Mouse (Mus musculus) right cerebral cortex, adult 18-20 months (tissue): ENCODE measurements around the gene Mroh2a.

Experiments
- DNase-seq: peaks from one replicate; pipeline ENCODE4 v3.0.0; 2022; ENCODE audit warnings: mixed read lengths

The Mroh2a gene

GRCm38 (mm10) chr1:88226670-88227379, at the start of gene Mroh2a:
TSS of gene Mroh2a (plus strand) at chr1:88226986.
- no peak for DNase-seq

- no peak for DNase-seq
Measured at GRCm38 (mm10) chr1:88179657-88180056, 47.1 kb upstream of the Mroh2a start.

- DNase-seq = no peak
Measured at GRCm38 (mm10) chr1:88186325-88186935, 40.4 kb upstream of the Mroh2a start.

- no peak for DNase-seq
Measured at GRCm38 (mm10) chr1:88192136-88192535, 34.6 kb upstream of the Mroh2a start.

DNA sequence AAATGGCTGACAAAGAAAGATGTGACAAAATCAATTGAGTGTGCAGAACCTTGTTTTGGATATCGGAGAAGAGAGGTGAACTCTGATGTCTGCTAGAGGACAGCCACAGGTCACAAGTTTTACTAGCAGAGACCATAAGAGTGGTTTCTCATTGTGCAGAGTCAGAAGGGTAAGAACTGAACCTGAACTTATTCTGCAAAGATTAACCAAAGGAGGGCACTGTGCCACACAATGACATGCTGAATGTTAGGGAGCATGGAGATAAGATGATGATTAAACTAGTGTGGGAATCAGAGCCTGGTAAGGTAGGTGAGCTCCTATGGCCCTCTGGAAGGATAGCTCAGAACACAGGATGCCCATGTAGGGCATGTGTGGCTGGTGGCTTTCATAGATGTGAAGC, 31.1 kb upstream of the Mroh2a start:
- DNase-seq = no peak

DNA sequence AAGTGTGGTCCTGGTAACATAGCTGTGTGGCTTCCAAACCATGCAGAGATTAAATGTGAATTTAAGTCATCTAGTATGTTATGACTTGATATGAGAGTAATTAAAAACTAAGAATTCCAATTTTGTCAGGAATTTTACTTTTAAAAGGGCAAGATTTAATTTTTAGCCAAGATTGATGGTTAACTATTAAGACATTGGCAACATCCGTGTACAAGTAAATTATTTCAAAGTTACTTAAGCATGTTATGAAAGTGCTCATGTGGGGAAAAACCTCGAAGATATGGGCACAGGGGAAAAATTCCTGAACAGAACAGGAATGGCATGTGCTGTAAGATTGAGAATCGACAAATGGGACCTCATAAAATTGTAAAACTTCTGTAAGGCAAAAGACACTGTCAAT, 29.3 kb upstream of the Mroh2a start:
- DNase-seq = no peak

- DNase-seq = no peak
Measured at GRCm38 (mm10) chr1:88199996-88200395, 26.8 kb upstream of the Mroh2a start.

DNA sequence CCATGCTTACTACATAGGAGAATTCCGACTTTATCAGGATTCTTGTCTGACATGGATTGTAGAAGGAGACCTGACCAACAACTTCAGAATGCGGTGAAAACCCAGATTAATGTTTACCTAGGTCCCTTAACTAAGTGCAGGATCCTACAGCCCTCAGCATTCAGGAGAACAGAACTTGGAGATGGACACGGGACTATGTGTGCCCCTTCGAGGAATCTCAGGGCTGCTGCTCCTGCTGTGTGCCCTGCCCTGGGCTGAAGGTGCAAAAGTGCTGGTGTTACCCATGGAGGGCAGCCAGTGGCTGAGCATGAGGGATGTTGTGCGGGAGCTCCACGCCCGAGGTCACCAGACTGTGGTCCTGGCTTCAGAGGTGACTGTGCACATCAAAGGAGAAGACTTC, 26.3 kb upstream of the Mroh2a start, which contains the start of gene Ugt1a2:
Ugt1a2 (plus strand) TSS at position 146 of the 400 bp plus-strand sequence.
- no peak for DNase-seq

DNA sequence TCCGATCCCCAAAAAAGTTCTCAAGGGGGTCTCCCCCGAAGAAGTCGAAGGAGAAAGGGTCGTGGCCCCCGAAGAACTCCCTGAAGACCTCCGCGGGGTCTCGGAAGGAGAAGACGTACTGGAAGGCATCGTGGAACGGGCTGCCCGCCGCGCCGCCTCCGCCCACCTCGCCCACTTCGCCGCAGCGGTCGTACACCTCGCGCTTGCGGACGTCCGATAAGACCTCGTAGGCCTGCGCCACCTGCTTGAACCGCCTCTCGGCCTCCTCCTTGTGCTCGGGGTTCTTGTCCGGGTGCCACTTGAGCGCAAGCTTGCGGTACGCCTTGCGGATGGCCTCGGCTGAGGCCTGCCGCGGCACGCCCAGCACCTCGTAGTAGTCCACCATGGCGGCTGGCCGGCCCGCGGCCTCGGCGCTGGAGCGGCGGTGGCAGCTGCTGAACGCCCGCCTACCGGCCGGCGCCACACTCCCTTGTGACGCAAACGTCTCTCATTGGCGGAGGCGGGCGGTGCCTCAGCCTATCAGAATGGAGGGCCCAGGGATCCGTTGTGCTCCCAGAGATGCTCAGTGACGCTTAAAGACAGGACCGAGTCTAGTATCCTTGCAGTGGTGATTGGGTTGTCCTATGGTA, 21.4 kb upstream of the Mroh2a start, which contains the start of gene Dnajb3:
Dnajb3 (minus strand) TSS at position 489 of the 629 bp plus-strand sequence.
- peak; percentile 90 for DNase-seq

DNA sequence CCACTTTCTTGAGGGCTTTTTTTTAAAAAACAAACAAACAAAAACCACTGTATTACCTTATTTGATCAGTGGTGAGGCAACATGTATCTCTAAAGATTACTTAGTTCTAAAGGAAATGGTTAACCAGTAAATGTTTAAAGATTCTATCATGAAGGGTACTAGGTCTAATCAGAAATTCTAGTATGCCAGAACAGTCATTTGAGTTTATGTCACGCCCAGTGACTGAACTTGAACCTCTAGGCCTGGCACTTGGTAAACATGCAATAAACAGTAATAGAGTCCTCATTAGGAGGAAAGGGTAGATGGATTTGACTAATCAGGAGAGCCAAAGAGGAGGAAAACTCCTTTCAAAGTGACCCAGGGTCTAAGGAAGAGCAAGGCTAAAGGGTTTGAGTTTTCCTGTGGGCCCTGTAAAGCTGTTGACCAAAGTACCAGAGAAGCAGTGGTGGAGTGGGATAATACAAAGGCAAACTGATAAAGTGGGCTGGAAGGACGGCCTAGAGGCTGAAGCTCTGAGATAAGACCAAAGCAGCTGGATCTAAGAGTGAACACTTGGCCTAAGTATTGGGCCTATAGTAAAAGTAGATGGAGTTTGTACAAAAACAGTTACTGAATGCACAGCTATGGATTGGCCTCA, 19.8 kb upstream of the Mroh2a start:
- no peak for DNase-seq

DNA sequence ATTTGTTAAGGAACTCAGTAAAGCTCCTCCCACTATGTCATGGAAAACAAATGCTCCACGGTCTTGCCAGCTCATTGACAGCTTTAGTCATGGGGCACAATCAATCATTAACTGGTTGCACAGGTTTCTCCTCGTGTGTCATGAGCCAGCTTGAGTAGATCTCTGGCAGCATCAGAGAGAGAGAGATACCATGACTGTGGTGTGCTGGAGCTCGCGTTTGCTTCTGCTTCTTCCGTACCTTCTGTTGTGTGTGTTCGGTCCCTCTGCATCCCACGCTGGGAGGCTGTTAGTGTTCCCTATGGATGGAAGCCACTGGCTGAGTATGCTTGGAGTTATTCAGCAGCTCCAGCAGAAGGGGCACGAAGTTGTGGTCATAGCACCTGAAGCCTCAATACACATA, 15.0 kb upstream of the Mroh2a start, which contains the start of gene Ugt1a1:
Ugt1a1 (plus strand) TSS at position 148 of the 400 bp plus-strand sequence.
- DNase-seq = no peak

DNA sequence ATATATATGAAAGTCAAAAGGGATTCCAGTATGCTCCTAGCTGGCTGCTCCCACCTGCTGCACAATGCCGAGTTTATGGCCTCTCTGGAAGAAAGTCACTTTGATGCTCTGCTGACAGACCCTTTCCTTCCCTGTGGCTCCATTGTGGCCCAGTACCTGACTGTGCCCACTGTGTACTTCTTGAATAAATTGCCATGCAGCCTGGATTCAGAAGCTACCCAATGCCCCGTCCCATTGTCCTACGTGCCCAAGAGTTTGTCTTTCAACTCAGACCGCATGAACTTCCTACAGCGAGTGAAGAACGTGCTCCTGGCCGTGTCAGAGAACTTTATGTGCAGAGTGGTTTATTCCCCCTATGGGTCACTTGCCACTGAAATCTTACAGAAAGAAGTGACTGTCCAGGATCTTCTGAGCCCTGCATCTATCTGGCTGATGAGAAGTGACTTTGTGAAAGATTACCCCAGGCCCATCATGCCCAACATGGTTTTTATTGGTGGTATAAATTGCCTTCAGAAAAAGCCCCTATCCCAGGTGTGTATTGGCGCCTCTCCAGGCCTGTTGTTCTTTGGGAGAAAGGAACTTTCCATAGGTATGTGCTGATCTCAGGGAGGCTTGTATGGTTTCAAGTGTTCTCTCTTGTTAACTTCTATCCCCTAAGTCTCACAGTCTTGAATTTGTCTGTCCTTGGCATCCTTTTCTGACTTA, 14.3 kb upstream of the Mroh2a start:
- DNase-seq = no peak

DNA sequence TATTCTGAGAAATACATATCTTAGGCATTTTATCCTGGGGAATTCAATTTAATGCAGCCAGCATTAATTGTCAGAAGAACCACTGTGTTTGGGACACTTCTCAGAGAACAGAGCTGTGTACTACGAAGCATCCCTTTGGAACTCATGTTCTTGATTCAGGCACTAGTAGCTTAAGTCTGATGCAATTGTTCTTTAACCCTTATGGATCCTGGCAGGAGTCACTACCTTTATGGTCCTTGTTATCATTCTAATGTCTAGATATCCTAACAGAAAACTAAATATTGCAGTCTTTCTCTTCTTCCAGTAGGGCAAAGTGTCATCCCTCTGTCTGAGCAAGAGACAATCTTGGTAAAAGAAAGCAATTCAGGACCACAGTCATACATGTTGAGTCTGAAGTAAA, 13.7 kb upstream of the Mroh2a start:
- DNase-seq = no peak

GRCm38 (mm10) chr1:88213766-88214461, 12.9 kb upstream of the Mroh2a start:
- no peak for DNase-seq

GRCm38 (mm10) chr1:88214462-88214952, 12.3 kb upstream of the Mroh2a start:
- no peak for DNase-seq

DNA sequence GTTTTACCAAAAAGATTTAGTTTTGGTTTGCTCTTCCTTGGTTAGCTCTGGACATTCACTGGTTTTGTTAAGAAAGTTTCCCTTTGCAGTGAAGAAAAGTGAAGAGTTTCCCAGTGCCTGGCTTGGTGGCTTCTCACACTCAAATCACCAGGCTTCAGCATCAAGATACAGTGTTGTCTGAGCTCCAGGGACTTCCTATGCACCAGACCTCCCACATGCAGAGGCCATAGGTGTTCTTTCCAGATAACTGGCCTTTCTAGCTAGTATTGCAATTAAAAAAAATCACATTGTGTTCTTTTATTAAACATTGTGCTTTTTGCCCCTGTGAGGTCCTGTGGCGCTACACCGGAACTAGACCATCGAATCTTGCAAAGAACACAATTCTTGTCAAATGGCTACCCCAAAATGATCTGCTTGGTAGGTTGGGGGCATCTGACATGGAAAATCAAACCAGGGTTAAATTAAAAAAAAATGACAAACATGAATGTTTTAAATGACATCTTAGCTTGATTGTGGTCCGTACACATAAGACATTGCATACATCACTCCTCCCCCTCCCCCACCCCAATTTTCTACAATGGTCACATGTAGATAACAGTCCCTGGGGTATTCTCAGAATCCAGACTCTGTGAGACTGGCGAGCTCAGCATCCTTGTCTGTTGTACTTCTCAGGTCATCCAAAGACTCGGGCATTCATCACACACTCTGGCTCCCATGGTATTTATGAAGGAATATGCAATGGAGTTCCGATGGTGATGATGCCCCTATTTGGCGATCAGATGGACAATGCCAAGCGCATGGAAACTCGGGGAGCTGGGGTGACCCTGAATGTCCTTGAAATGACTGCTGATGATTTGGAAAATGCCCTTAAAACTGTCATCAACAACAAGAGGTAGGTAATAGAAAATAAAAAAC, 11.1 kb upstream of the Mroh2a start:
- DNase-seq = no peak

DNA sequence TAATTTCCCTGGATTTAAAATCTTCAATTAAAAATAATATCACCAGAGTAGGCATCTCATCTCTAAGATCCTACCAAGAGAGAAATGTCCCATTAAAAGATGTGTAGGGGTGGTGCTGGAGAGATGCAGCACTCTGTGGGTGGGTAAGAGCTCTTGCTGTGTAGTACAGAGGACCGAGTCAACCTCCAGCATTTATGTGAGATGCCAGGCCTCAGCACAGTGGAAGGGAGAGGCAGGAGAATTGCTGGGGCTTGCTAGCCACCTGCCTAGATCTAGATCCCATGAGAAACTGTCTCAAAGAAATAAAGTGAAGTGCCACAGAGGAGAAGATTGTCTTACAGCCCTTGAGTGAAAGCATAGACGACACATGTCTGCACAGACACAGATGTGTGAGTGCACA, 10.2 kb upstream of the Mroh2a start:
- no peak for DNase-seq

GRCm38 (mm10) chr1:88217144-88217543, 9.6 kb upstream of the Mroh2a start:
- no peak for DNase-seq

GRCm38 (mm10) chr1:88217576-88217975, 9.2 kb upstream of the Mroh2a start:
- DNase-seq = no peak

GRCm38 (mm10) chr1:88218051-88218450, 8.7 kb upstream of the Mroh2a start:
- DNase-seq = no peak

DNA sequence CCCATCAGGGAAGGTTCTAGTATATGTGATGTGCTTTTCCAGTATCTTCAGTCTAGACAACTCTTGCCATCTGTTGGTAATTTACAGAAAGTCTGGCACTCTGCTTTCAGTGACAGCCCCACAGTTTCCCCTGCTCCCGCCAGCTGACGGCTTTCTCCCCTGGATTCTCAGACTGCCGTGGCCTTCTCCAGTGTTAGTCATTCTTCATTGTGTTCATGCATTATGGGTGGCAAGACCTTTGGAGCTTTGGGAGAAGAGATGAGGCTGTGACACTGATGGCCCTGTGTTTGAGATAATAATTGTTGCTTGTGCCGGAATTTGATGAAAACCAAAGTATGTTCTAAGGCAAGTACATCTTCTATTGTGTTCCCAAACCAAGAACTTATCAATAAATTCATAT, 8.2 kb upstream of the Mroh2a start:
- no peak for DNase-seq
